Mouse (Mus musculus) liver, postnatal 0 days (tissue): ENCODE measurements around the gene Hfe2. TPM values are rescaled to one million over a fixed set of nuclear protein-coding genes. Genes with fewer than 3 reads are reported as not detected.

ENCODE experiments used
- ATAC-seq: fragments of 200-750 bp; cut with Nextera tagmentation; 2 replicates; pipeline ENCODE4 v1.8.0; 2017; ENCODE audit warnings: mild to moderate bottlenecking, moderate library complexity
- DNase-seq: peaks from one replicate; pipeline ENCODE4 v3.0.0-alpha.2; 2016
- H3K27ac ChIP-seq: fragments of 300-500 bp; sonication (generic); 2 replicates; pipeline ENCODE4 v1.5.1; 2014; ENCODE audit warnings: antibody characterized with exemption, moderate library complexity, mild to moderate bottlenecking, low read depth
- H3K27me3 ChIP-seq: fragments of 300-500 bp; sonication (generic); 2 replicates; pipeline ENCODE4 v1.6.1; 2014; ENCODE audit warnings: low read length, control low read depth, mixed read lengths; ENCODE audit not compliant: insufficient read depth
- H3K36me3 ChIP-seq: fragments of 300-500 bp; sonication (generic); replicated peaks from 2 replicates; pipeline ENCODE4 v1.6.1; 2014; ENCODE audit warnings: mild to moderate bottlenecking, control low read depth, low read length, moderate library complexity, mixed read lengths; ENCODE audit not compliant: insufficient read depth
- H3K4me1 ChIP-seq: fragments of 300-500 bp; sonication (generic); 2 replicates; pipeline ENCODE4 v1.6.1; 2014; ENCODE audit warnings: antibody characterized with exemption, mild to moderate bottlenecking, control low read depth; ENCODE audit not compliant: insufficient read depth
- H3K4me2 ChIP-seq: fragments of 300-500 bp; sonication (generic); 2 replicates; pipeline ENCODE4 v1.6.1; 2014; ENCODE audit warnings: low read depth, mild to moderate bottlenecking, low read length, moderate library complexity, mixed read lengths
- H3K4me3 ChIP-seq: fragments of 300-500 bp; sonication (generic); 2 replicates; pipeline ENCODE4 v1.5.1; 2014; ENCODE audit warnings: low read depth, low read length
- H3K9ac ChIP-seq: fragments of 300-500 bp; sonication (generic); replicated peaks from 2 replicates; pipeline ENCODE4 v1.6.1; 2014; ENCODE audit warnings: mild to moderate bottlenecking, moderate library complexity
- H3K9me3 ChIP-seq: fragments of 300-500 bp; sonication (generic); 2 replicates; pipeline ENCODE4 v1.6.1; 2016; ENCODE audit warnings: mild to moderate bottlenecking, control low read depth, low read length, mixed read lengths
- CTCF ChIP-seq: sonication (generic); IDR thresholded peaks from 2 replicates; pipeline ENCODE4 v1.5.1; 2016; ENCODE audit warnings: antibody characterized with exemption, low read depth
- EP300 ChIP-seq: IDR thresholded peaks from 2 replicates; pipeline ENCODE4 v1.6.1; 2016; ENCODE audit warnings: antibody characterized with exemption, low read depth, mild to moderate bottlenecking
- WGBS: fragments of 180-500 bp; shearing (Covaris S2); extraction: QIAGEN DNeasy Blood & Tissue Kit; methylation state at CpG from one replicate; pipeline ENCODE4 v1.1.7; 2014; ENCODE audit not compliant: insufficient replicate concordance; 5-methylcytosine and 5-hydroxymethylcytosine counted together
- polyA plus RNA-seq: library from polyadenylated mRNA; unstranded; fragments of >200 nt; fragmentation: Nextera tagmentation; extraction: Ambion mirVana; gene quantifications from 2 replicates; pipeline ENCODE4 v1.2.1, GENCODE M21; 2015

Hfe2 gene
- 19.2 and 21.8 TPM in 2 replicates for polyA plus RNA-seq

DNA sequence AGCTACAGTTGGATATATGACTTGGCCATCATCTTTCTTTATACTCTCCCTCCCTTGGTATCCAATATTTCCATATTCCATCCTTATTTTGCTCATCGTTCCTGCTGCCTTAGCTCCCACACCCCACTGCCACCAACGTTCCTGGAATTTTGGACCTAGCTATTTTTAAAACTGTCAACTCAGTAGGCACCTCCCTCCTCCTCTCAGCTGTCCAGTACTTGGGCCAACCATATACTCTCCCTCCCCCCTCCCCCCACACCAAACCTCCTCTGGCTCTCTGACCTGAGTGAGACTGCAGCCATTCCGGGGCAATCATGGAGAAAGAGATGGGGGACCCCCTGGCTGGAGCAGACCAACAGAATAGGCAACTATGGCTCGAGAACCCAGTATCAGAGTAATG lies at the start of gene Hfe2:
Gene Hfe2 (plus strand): TSS at position 259 of the 400 bp plus-strand sequence.
- Histone ChIP-seq H3K27me3 (peaks cover 25% of the 10 kb centered on the region), H3K9ac (peak within 1 kb of the TSS; percentile 54), H3K4me2 (peak within 1 kb of the TSS; percentile 62), H3K9me3 (no peaks in the 10 kb centered on the region), H3K36me3 (0 out of 2 replicates have a peak, but pooled peaks cover 3% of the 10 kb centered on the region), H3K27ac (peak within 1 kb of the TSS; percentile 94), H3K4me1 (no peaks in the 10 kb centered on the region), H3K4me3 (peak within 1 kb of the TSS; percentile 40)
- TF ChIP-seq CTCF = no peak
- no peak for TF ChIP-seq EP300
- 46% methylated on average over 4 of the region's 4 CpGs for WGBS
- ATAC-seq = peak; percentile 69
- peak; percentile 60 for DNase-seq

GRCm38 (mm10) chr3:96477084-96477483 lies 47.9 kb upstream of the Hfe2 start:
- H3K9me3 ChIP-seq = no peaks in the 10 kb centered on the region
- TF ChIP-seq EP300 = no peak
- no peak for TF ChIP-seq CTCF
- no peak overlapping the region for H3K27ac ChIP-seq
- H3K4me1 ChIP-seq = peaks cover 5% of the 10 kb centered on the region
- WGBS = 45% methylated on average over 3 of the region's 3 CpGs
- H3K4me3 ChIP-seq = no peak overlapping the region
- H3K4me2 ChIP-seq = no peak overlapping the region
- H3K27me3 ChIP-seq = peaks cover 44% of the 10 kb centered on the region
- no peak for DNase-seq
- H3K9ac ChIP-seq = no peak overlapping the region
- ATAC-seq = no peak
- no peaks in the 10 kb centered on the region for H3K36me3 ChIP-seq

GRCm38 (mm10) chr3:96477558-96477957 lies 47.4 kb upstream of the Hfe2 start:
- Histone ChIP-seq H3K4me3 (no peak overlapping the region), H3K27me3 (peaks cover 41% of the 10 kb centered on the region), H3K9ac (no peak overlapping the region), H3K9me3 (no peaks in the 10 kb centered on the region), H3K4me1 (peaks cover 5% of the 10 kb centered on the region), H3K36me3 (no peaks in the 10 kb centered on the region), H3K27ac (no peak overlapping the region), H3K4me2 (no peak overlapping the region)
- DNase-seq = no peak
- WGBS = 67% methylated on average over 6 of the region's 6 CpGs
- ATAC-seq = no peak
- TF ChIP-seq EP300 = no peak
- no peak for TF ChIP-seq CTCF

- WGBS = 23% methylated on average over 3 of the region's 3 CpGs
- TF ChIP-seq EP300 = no peak
- Histone ChIP-seq H3K4me2 (no peak overlapping the region), H3K27ac (no peak overlapping the region), H3K4me1 (peaks cover 5% of the 10 kb centered on the region), H3K27me3 (peaks cover 32% of the 10 kb centered on the region), H3K36me3 (no peaks in the 10 kb centered on the region), H3K9ac (no peak overlapping the region), H3K4me3 (no peak overlapping the region), H3K9me3 (no peaks in the 10 kb centered on the region)
- ATAC-seq (0 out of 2 replicates have a peak, but pooled peaks have one; percentile 15), DNase-seq (no peak)
Observed at GRCm38 (mm10) chr3:96479249-96479648, 45.7 kb upstream of the Hfe2 start.

- no peaks in the 10 kb centered on the region for H3K36me3 ChIP-seq
- no peak overlapping the region for H3K27ac ChIP-seq
- no peaks in the 10 kb centered on the region for H3K9me3 ChIP-seq
- peaks cover 4% of the 10 kb centered on the region; the same call in 1 of the 2 replicates for H3K4me1 ChIP-seq
- H3K27me3 ChIP-seq = peaks cover 20% of the 10 kb centered on the region
- DNase-seq (no peak), ATAC-seq (no peak)
- no peak overlapping the region for H3K4me2 ChIP-seq
- H3K9ac ChIP-seq = no peak overlapping the region
- no peak overlapping the region for H3K4me3 ChIP-seq
- TF ChIP-seq CTCF (no peak), EP300 (no peak)
- WGBS = 77% methylated on average over 4 of the region's 4 CpGs
Observed at GRCm38 (mm10) chr3:96480684-96481270, 44.2 kb upstream of the Hfe2 start.

DNA sequence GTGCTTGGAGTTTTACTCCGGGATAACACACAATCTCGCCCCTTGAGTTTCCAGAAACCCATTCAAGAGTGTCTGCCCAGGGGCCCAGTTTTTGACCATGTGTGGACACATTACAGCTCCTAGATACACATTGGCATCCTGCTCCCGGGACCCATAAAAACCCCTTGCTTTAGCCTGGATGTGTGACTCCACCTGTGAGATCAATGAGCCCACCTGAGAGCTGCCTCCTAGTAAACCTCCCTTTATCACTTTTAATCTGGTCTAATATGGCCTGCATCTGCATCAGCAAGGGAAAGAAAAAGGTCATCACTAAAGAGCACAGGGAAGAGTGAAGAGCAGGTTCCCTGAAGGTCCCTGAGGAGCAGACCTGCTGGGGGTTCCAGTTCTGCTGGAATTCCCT lies 43.1 kb upstream of the Hfe2 start:
- peaks cover 11% of the 10 kb centered on the region; the same call in 1 of the 2 replicates for H3K27me3 ChIP-seq
- ATAC-seq (no peak), DNase-seq (no peak)
- TF ChIP-seq CTCF (no peak), EP300 (no peak)
- no peak overlapping the region for H3K27ac ChIP-seq
- 75% methylated on average over 3 of the region's 3 CpGs for WGBS
- peaks cover 4% of the 10 kb centered on the region; the same call in 1 of the 2 replicates for H3K4me1 ChIP-seq
- H3K9me3 ChIP-seq = no peaks in the 10 kb centered on the region
- H3K9ac ChIP-seq = no peak overlapping the region
- no peak overlapping the region for H3K4me3 ChIP-seq
- H3K4me2 ChIP-seq = no peak overlapping the region
- no peaks in the 10 kb centered on the region for H3K36me3 ChIP-seq
